Mouse (Mus musculus) midbrain, embryonic 11.5 days (tissue): ENCODE measurements around the gene Ugt1a8. TPM values are rescaled to one million over a fixed set of nuclear protein-coding genes. Genes with fewer than 3 reads are reported as not detected.
"Not testable (repeated sequence)": the region's sequence is repeated elsewhere in the genome, so short reads cannot be mapped to it uniquely, and the experiment has no call there.

Experiments used
- ATAC-seq: fragments of 200-750 bp; cut with Nextera tagmentation; 2 replicates; pipeline ENCODE4 v1.8.0; 2017; ENCODE audit warnings: moderate TSS enrichment, moderate library complexity; ENCODE audit not compliant: low FRiP score
- DNase-seq: peaks from one replicate; pipeline ENCODE4 v3.0.0; 2015; ENCODE audit warnings: low spot score; ENCODE audit errors: missing footprints
- H3K27ac ChIP-seq: fragments of 300-500 bp; sonication (generic); 2 replicates; pipeline ENCODE4 v1.5.1; 2014; ENCODE audit warnings: low read depth, low read length
- H3K27me3 ChIP-seq: fragments of 300-500 bp; sonication (generic); 2 replicates; pipeline ENCODE4 v1.6.1; 2014; ENCODE audit warnings: mild to moderate bottlenecking, low read length, moderate library complexity, mixed read lengths; ENCODE audit not compliant: control insufficient read depth, insufficient read depth
- H3K36me3 ChIP-seq: fragments of 300-500 bp; sonication (generic); 2 replicates; pipeline ENCODE4 v1.6.1; 2014; ENCODE audit warnings: mild to moderate bottlenecking, low read length, moderate library complexity, mixed read lengths; ENCODE audit not compliant: control insufficient read depth, insufficient read depth
- H3K4me1 ChIP-seq: fragments of 300-500 bp; sonication (generic); 2 replicates; pipeline ENCODE4 v1.6.1; 2014; ENCODE audit warnings: low read length; ENCODE audit not compliant: control insufficient read depth, insufficient read depth
- H3K4me2 ChIP-seq: fragments of 300-500 bp; sonication (generic); 2 replicates; pipeline ENCODE4 v1.6.1; 2014; ENCODE audit warnings: mild to moderate bottlenecking, moderate library complexity
- H3K4me3 ChIP-seq: fragments of 300-500 bp; sonication (generic); 2 replicates; pipeline ENCODE4 v1.5.1; 2014; ENCODE audit warnings: low read depth, low read length
- H3K9ac ChIP-seq: fragments of 300-500 bp; sonication (generic); 2 replicates; pipeline ENCODE4 v1.6.1; 2014; ENCODE audit warnings: low read length
- H3K9me3 ChIP-seq: fragments of 300-500 bp; sonication (generic); 2 replicates; pipeline ENCODE4 v1.6.1; 2016; ENCODE audit warnings: low read length; ENCODE audit not compliant: control insufficient read depth
- WGBS: fragments of 180-500 bp; shearing (Covaris S2); extraction: QIAGEN DNeasy Blood & Tissue Kit; methylation state at CpG from one replicate; pipeline ENCODE4 v1.1.7; 2014; 5-methylcytosine and 5-hydroxymethylcytosine counted together
- polyA plus RNA-seq: library from polyadenylated mRNA; unstranded; fragments of >200 nt; fragmentation: Nextera tagmentation; extraction: Ambion mirVana; gene quantifications from 2 replicates; pipeline ENCODE4 v1.2.1, GENCODE M21; 2014

The Ugt1a8 gene
- polyA plus RNA-seq, 1 experiment from 2014 or later = not detected

DNA sequence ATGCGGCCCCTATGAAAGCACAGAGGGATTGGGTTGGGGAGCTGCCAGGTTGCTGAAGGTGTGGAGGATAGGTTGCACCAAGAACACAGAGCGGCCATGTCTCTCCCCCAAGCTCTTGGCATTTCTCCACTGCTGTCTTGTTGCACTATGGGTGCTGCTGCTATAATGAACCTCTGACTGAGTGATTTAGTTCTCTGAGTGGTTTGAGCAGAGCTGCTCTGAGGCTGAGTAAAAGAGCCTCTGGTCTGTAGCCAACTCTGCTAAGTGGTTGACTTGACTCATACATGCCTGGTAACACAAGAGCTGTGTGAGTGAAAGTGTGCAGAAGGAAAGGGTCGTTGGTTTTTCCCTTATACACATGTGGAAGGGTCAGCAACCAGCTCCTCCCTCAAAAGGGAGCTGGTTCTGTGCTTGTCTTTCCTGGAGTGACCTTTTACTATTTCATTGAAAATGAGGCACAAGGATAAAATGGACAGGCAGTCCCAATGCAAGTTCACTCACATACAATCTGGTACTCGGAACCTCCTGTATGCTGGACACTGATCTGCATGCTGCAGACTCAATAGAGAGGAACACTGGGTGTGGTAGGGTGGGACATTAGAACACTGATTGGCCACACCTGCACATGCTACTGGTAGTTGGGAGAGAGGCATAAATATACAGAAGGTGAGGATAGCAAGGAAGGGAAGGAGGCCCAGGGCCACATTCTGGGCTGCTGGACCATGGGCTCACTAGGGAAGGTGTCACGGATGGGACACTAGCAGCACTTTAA lies 16.3 kb downstream of the Ugt1a8 start:
- not testable (repeated sequence) for H3K9me3 ChIP-seq, H3K9ac ChIP-seq, ATAC-seq, H3K27me3 ChIP-seq, DNase-seq, H3K4me3 ChIP-seq, H3K27ac ChIP-seq, H3K36me3 ChIP-seq, H3K4me2 ChIP-seq, H3K4me1 ChIP-seq
- WGBS = 88% methylated on average over 4 of the region's 5 CpGs

DNA sequence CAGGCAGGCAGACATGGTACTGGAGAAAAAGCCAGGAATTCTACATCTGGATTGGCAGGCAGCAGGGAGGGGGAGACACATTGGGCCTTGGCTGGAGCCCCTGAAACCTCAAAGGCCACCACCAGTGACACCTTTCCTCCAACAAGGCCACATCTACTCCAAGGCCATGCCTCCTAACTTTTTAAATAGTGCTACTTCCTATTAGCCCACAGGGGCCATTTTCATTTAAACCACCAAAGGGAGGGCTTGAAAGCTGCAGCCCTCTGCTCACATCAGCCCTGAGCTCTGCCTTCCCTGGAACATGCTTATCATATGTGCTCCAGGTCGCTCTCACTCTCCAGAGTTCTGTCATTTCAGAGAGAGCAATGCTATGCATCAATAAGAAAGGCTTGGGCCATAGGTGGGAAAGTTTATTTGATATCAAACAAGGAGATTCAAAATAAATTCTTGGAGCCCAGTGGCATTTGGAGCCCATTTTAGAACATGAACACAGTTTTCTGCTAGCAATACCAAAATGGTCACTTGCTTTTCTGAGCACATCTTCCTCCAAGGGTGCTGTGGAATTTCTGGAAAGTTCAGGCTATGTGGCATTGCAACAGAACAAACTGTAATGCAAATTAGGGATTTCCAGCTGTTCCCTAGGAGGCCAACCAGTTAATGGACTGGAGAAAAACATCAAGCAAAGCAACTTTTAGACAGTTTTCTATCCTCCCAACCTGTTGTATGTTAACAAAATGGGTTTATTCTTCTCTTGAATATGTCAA lies 17.2 kb downstream of the Ugt1a8 start:
- Histone ChIP-seq H3K4me3 (no peak overlapping the region), H3K27me3 (no peaks in the 10 kb centered on the region), H3K4me1 (no peaks in the 10 kb centered on the region), H3K27ac (no peak overlapping the region), H3K4me2 (no peak overlapping the region), H3K9ac (no peak overlapping the region), H3K9me3 (no peaks in the 10 kb centered on the region), H3K36me3 (no peaks in the 10 kb centered on the region)
- WGBS = 91% methylated on average over 1 of the region's 1 CpGs
- ATAC-seq (no peak), DNase-seq (no peak)

DNA sequence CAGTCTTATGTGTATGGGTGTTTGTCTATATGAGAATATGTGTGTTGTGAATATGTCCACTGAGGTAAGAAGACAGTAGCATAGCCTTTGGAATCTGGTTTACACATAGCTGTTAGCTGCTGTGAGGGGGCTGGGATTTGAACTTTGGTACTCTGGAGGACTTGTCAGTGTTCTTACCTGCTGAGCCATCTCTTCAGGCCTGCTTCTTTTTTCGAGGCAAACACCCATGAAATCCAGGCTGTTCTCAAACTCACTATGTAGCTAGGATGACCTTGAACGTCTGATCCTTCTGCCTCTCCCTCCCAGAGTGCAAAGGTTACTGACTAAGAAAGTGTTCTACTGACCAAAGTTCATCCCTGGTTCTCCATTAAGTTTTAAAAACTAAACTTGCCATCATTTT lies 18.0 kb downstream of the Ugt1a8 start:
- Histone ChIP-seq H3K36me3 (no peaks in the 10 kb centered on the region), H3K4me1 (no peaks in the 10 kb centered on the region), H3K9ac (no peak overlapping the region), H3K4me2 (no peak overlapping the region), H3K4me3 (no peak overlapping the region), H3K27ac (no peak overlapping the region), H3K27me3 (no peaks in the 10 kb centered on the region), H3K9me3 (no peaks in the 10 kb centered on the region)
- WGBS = 66% methylated on average over 2 of the region's 2 CpGs
- no peak for DNase-seq
- no peak for ATAC-seq

DNA sequence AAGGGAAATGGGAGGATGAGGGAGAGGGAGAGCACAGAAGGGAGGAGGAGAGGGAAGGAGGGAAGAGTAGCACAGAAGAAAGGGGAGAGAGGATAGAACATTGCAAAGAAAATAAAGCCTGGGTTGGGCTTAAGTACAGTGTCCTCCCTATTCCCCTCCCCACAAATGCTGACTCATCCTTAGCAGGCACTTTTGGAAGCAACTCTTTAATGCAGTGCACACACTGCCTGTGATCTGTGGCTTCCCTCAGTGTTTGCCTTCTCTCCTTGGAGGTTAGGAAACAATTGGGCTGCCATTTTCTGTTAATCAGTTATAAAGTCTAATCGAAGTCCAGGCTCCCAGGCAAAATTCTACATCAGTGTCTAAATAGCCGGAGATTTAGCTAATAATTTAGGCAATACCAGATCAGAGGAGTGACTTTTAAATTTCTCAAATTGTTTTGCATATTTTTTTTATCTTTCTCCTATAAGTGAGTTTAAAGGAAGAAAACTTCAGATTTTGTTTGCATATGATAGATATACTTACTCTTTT lies 21.5 kb downstream of the Ugt1a8 start:
- WGBS = 85% methylated on average over 2 of the region's 2 CpGs
- H3K36me3 ChIP-seq = not testable (repeated sequence)

DNA sequence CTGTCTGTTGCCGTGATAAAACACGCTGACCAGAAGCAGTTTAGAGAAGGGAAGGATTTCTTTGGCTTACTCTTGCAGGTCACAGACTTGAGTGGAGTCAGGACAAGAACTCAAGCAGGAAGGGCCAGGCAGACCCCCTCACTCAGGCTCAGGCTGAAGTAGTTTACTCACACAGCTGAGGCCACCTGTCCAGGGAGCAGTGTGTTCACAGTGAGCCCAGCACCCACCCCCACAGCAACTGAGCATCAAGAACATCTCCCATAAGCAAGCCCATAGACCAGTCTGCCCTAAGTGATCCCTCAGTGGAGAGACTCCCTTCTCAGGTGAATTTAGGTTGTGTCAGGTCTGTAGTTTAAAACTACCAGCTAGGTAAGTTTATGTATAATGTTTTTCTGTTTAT lies 22.0 kb downstream of the Ugt1a8 start:
- H3K9me3 ChIP-seq, H3K27me3 ChIP-seq, H3K27ac ChIP-seq, ATAC-seq, H3K4me3 ChIP-seq, H3K4me1 ChIP-seq, H3K36me3 ChIP-seq, H3K4me2 ChIP-seq, DNase-seq, H3K9ac ChIP-seq: not testable (repeated sequence)
- WGBS = 88% methylated on average over 2 of the region's 2 CpGs

More for the DNA sequence above, 21.5 kb downstream of the Ugt1a8 start:
- H3K4me2 ChIP-seq, H3K27me3 ChIP-seq, H3K4me1 ChIP-seq, H3K9me3 ChIP-seq, DNase-seq, H3K9ac ChIP-seq, H3K4me3 ChIP-seq, H3K27ac ChIP-seq, ATAC-seq: not testable (repeated sequence)

DNA sequence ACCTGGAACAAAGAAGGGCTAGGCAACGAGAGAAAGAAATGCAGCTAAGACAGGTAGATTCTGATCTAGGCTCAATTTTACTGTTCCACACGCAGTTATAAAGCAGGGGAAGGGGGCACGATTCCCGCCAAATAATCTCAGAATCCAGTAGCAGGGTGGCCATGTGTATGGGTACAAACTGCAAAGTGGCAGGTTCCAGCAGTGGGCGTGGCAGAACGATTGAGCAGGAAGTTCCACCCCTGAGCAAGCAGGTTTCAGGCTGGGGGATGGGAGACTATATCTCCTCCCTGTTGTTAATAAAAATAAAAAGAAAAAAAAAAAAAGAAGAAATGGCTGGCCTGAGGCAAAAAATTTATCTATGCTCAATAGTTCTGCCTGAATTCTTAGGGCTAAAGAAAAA lies 25.2 kb downstream of the Ugt1a8 start:
- not testable (repeated sequence) for H3K4me1 ChIP-seq, H3K27ac ChIP-seq, H3K9ac ChIP-seq, H3K4me2 ChIP-seq, H3K9me3 ChIP-seq, ATAC-seq, H3K27me3 ChIP-seq, H3K36me3 ChIP-seq, H3K4me3 ChIP-seq, DNase-seq
- 93% methylated on average over 6 of the region's 6 CpGs for WGBS

DNA sequence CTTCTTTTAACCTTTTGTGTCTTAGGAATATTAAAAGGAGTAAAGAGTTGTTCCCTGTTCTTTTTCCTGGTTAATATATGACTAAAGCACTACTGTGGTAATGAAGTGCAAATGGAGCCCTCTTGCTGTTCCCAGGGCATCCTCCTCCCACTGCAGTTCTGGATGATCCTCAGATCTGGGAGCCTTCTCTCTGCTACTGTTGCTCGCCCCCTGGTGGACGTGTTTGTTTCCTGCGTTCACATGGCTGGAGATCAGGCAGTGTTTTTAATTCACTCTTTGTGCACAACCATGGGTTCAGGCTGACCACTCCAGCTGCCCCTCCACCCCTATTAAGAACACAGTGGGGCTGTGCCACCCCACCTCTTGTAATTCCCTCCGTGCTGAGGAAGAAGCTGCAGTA lies 32.9 kb downstream of the Ugt1a8 start:
- not testable (repeated sequence) for H3K4me3 ChIP-seq, DNase-seq, H3K27ac ChIP-seq, H3K9ac ChIP-seq, ATAC-seq, H3K9me3 ChIP-seq, H3K27me3 ChIP-seq, H3K36me3 ChIP-seq, H3K4me2 ChIP-seq, H3K4me1 ChIP-seq
- 9% methylated on average over 4 of the region's 4 CpGs for WGBS

DNA sequence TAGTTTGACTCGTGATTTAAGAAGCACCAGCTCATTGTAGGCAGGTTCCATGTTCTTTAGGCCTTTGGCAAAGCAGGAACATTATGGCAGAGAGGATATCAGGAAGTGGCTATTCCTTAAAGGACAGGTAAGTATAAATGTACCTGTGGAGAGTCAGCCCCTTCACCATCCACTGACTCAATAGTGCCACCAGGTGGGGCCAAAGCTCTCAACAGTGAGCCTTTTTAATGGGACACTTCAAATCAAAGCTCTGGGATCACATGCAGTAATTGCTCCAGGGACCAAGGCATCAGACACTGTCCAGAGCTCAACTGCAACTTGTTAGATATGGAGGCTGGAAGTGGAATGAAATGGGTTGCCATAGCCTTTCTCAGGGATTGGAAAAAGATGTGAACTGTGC lies 33.9 kb downstream of the Ugt1a8 start:
- WGBS = no CpG with 5 or more reads among the region's 1 CpGs
- H3K4me3 ChIP-seq, H3K36me3 ChIP-seq, H3K9me3 ChIP-seq, H3K4me1 ChIP-seq, H3K9ac ChIP-seq, H3K4me2 ChIP-seq, ATAC-seq, H3K27ac ChIP-seq, DNase-seq, H3K27me3 ChIP-seq: not testable (repeated sequence)

DNA sequence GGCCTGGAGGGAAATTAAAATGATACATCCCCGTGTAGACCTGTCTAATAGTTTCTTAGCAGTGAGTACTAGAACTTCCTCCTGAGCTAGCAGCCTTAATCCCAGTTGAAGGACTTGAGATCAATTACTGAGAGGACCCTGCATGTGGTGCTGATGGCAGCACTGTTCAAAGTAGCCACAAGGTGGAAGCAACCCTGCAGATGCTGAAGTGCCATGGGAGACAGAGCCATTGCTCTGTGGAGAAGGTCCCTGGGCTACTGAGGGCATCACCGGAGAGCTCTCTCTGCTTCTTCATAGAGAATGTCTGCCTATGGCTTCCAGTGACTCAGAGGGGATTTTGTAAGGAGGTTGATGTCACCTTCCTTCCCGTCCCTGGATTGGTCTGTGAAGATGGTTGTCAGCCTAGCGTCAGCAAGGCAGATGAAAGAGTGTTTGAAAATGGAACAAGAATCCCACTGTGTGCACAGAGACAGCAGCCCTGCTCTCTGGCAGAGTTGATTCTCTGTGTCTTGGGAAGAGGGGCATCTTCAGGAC lies 38.3 kb downstream of the Ugt1a8 start:
- H3K27me3 ChIP-seq, H3K27ac ChIP-seq, H3K9me3 ChIP-seq, ATAC-seq, H3K4me3 ChIP-seq, DNase-seq, H3K36me3 ChIP-seq, H3K9ac ChIP-seq, H3K4me2 ChIP-seq, H3K4me1 ChIP-seq: not testable (repeated sequence)
- WGBS = 84% methylated on average over 4 of the region's 4 CpGs
